Mouse (Mus musculus) limb, embryonic 14.5 days (tissue): ENCODE results near the gene Kbtbd13. TPM values are rescaled to one million over a fixed set of nuclear protein-coding genes. Genes with fewer than 3 reads are reported as not detected.

Experiments used
- ATAC-seq: fragments of 200-750 bp; cut with Nextera tagmentation; 2 replicates; pipeline ENCODE4 v1.8.0; 2017; ENCODE audit warnings: low read depth, moderate number of reproducible peaks, moderate TSS enrichment; ENCODE audit not compliant: low FRiP score
- DNase-seq: peaks from one replicate; pipeline ENCODE4 v3.0.0-alpha.2; 2015; ENCODE audit warnings: low spot score
- H3K27ac ChIP-seq: fragments of 300-500 bp; sonication (generic); replicated peaks from 2 replicates; pipeline ENCODE4 v1.5.1; 2014; ENCODE audit warnings: low read depth, mild to moderate bottlenecking, low read length, moderate library complexity, mixed read lengths
- H3K27me3 ChIP-seq: fragments of 300-500 bp; sonication (generic); 2 replicates; pipeline ENCODE4 v1.6.1; 2014; ENCODE audit warnings: low read length, mixed read lengths; ENCODE audit not compliant: control insufficient read depth, insufficient read depth
- H3K36me3 ChIP-seq: fragments of 300-500 bp; sonication (generic); 2 replicates; pipeline ENCODE4 v1.6.1; 2014; ENCODE audit warnings: mild to moderate bottlenecking, low read length, moderate library complexity, mixed read lengths; ENCODE audit not compliant: control insufficient read depth, insufficient read depth
- H3K4me1 ChIP-seq: fragments of 300-500 bp; sonication (generic); 2 replicates; pipeline ENCODE4 v1.6.1; 2014; ENCODE audit warnings: antibody characterized with exemption, low read length, mixed read lengths; ENCODE audit not compliant: control insufficient read depth, insufficient read depth
- H3K4me2 ChIP-seq: fragments of 300-500 bp; sonication (generic); replicated peaks from 2 replicates; pipeline ENCODE4 v1.6.1; 2014; ENCODE audit warnings: low read depth, mild to moderate bottlenecking, low read length, moderate library complexity; ENCODE audit not compliant: severe bottlenecking
- H3K4me3 ChIP-seq: fragments of 300-500 bp; sonication (generic); replicated peaks from 2 replicates; pipeline ENCODE4 v1.5.1; 2014; ENCODE audit warnings: low read length
- H3K9ac ChIP-seq: fragments of 300-500 bp; sonication (generic); 2 replicates; pipeline ENCODE4 v1.6.1; 2014; ENCODE audit warnings: mild to moderate bottlenecking, low read depth, low read length, moderate library complexity; ENCODE audit not compliant: severe bottlenecking
- H3K9me3 ChIP-seq: fragments of 300-500 bp; sonication (generic); 2 replicates; pipeline ENCODE4 v1.6.1; 2016; ENCODE audit warnings: low read length; ENCODE audit not compliant: control insufficient read depth
- POLR2A ChIP-seq: fragments of 200-500 bp; IDR thresholded peaks from 2 replicates; pipeline ENCODE4 v1.8.0; 2012; ENCODE audit warnings: inconsistent platforms, mild to moderate bottlenecking, moderate library complexity, borderline replicate concordance; ENCODE audit not compliant: insufficient read depth, insufficient read length; ENCODE audit errors: extremely low read depth
- WGBS: fragments of 180-500 bp; shearing (Covaris S2); extraction: QIAGEN DNeasy Blood & Tissue Kit; methylation state at CpG from one replicate; pipeline ENCODE4 v1.1.7; 2014; 5-methylcytosine and 5-hydroxymethylcytosine counted together
- polyA plus RNA-seq, 2 experiments: library from polyadenylated mRNA; depleted of rRNA in 1 of 2; stranded (reverse) in 1 of 2; unstranded in 1 of 2; fragments of >200 nt; fragmentation: Nextera tagmentation in 1 of 2; extraction: Ambion mirVana in 1 of 2; gene quantifications; 2 replicates each; pipeline versions ENCODE4 v1.2.1 to v1.2.3; 2012 to 2014

The Kbtbd13 gene
- polyA plus RNA-seq, 2 experiments, result 1.3 TPM

DNA sequence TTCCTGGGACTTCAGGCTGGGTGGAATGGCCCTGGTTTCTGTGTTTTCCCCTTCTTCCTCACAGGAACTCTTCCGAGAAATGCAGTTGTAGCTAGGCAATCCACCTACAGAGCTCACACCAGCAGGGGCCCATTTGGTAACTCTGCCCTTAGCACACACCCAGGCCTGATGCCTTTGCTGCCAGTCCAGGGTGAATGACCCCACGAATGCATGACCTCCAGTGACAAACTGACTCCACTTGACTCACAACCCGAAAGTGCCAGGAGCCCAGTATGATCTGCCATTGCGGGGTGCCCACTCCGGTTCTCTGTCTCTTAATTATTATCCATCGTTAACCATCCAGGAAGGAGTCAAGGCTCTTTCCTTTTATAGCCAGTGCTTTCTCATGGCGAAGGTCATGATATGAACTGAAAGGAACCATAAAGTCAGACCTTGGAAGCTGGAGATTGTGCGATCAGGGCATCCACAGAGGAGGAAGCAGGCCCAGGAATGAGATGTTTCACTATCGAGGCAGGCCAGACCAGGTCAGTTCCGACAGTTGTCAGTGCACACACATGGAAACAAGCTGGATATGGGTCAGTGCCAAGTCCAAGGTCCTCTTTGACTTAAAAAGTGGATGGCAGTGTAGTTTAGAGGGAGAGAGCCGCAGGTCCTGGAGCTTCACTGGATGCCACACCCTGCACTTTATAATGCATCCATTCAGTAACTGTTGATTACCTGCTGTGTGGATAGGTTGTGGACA, 31.5 kb upstream of the Kbtbd13 start, which contains the start of gene Slc51b:
TSS of gene Slc51b (minus strand) at position 196 of the 742 bp plus-strand sequence.
- H3K27ac ChIP-seq, result no peak within 1 kb of the TSS
- ATAC-seq (no peak), DNase-seq (no peak)
- no peaks in the 10 kb centered on the region for H3K36me3 ChIP-seq
- H3K4me1 ChIP-seq, result no peaks in the 10 kb centered on the region
- no peak within 1 kb of the TSS for H3K4me3 ChIP-seq
- TF ChIP-seq POLR2A, result no peak
- H3K27me3 ChIP-seq, result no peaks in the 10 kb centered on the region
- H3K9ac ChIP-seq, result no peak within 1 kb of the TSS
- WGBS, result 73% methylated on average over 11 of the region's 11 CpGs
- H3K9me3 ChIP-seq, result no peaks in the 10 kb centered on the region
- H3K4me2 ChIP-seq, result no peak within 1 kb of the TSS

DNA sequence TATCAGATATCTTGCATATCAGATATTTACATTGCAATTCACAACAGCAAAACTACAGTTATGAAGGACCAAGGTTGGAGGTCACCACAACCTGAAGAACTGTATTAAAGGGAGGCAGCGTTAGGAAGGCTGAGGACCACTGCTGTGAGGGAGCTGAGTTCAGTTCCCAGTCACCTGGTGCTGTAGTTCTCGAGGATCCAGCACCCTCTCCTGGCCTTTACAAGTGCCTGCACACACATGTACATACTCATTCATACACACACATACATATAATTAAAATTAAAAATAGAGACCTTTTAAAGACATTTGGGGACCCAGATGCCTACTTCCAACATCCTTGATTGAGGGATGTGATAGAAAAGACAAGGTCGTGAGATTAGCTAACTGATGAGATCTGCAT, 28.2 kb upstream of the Kbtbd13 start:
- H3K9me3 ChIP-seq, result no peaks in the 10 kb centered on the region
- 82% methylated on average over 3 of the region's 3 CpGs for WGBS

DNA sequence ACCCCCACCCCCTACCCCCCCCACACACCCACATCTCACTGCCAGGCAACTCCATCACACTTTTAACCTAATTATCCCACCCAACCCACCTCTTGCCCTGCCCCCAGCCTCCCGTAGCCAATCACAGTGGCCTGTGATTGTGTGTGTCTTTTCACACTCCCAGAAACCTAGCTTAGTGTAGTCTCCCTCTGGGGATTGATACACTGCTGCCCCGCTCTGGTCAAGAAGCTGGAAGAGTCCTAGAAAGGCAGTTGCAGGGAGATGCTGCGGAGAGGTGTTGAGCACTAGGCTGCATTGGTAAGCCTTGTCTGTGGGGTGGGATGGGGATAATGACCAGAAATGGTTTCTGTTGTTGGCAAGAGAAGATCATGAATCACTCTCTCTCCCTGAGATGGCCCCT, 26.3 kb upstream of the Kbtbd13 start:
- H3K4me3 ChIP-seq, result no peak overlapping the region
- no peaks in the 10 kb centered on the region for H3K27me3 ChIP-seq
- H3K9me3 ChIP-seq, result no peaks in the 10 kb centered on the region
- no peaks in the 10 kb centered on the region for H3K36me3 ChIP-seq
- H3K4me2 ChIP-seq, result no peak overlapping the region
- ATAC-seq (no peak), DNase-seq (no peak)
- H3K27ac ChIP-seq, result no peak overlapping the region
- no peak for TF ChIP-seq POLR2A
- H3K4me1 ChIP-seq, result no peaks in the 10 kb centered on the region
- WGBS, result 34% methylated on average over 3 of the region's 3 CpGs
- H3K9ac ChIP-seq, result no peak overlapping the region

More for the DNA sequence above, 28.2 kb upstream of the Kbtbd13 start:
- no peak overlapping the region for H3K4me3 ChIP-seq
- H3K27me3 ChIP-seq, result no peaks in the 10 kb centered on the region
- H3K36me3 ChIP-seq, result no peaks in the 10 kb centered on the region
- H3K27ac ChIP-seq, result no peak overlapping the region
- TF ChIP-seq POLR2A, result no peak
- no peaks in the 10 kb centered on the region for H3K4me1 ChIP-seq
- DNase-seq (no peak), ATAC-seq (no peak)
- H3K4me2 ChIP-seq, result no peak overlapping the region
- H3K9ac ChIP-seq, result no peak overlapping the region

DNA sequence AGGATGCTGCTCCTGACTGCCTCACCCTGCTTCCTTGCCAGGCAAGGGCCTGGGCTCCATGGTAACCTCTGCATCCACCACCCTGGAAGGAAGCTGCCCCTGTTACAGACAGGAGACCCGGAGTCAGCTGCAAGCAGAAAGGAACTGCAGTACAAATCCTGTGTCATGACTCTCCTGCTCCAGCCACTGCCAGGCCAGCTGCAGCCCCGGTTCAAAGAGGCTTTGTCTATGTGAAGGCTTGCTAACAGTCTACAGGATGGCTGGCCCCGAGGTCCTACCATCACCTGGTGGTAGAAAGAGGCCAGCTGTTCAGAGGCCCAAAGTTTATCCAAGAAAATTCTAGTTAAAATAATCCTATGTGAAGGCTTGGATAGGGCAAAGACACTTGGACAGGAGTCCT, 19.9 kb upstream of the Kbtbd13 start:
- Histone ChIP-seq H3K4me2 (no peak overlapping the region), H3K27ac (no peak overlapping the region), H3K27me3 (no peaks in the 10 kb centered on the region), H3K9me3 (no peaks in the 10 kb centered on the region), H3K4me1 (no peaks in the 10 kb centered on the region), H3K4me3 (no peak overlapping the region), H3K9ac (no peak overlapping the region), H3K36me3 (no peaks in the 10 kb centered on the region)
- DNase-seq (no peak), ATAC-seq (no peak)
- TF ChIP-seq POLR2A, result no peak
- 60% methylated on average over 3 of the region's 3 CpGs for WGBS

DNA sequence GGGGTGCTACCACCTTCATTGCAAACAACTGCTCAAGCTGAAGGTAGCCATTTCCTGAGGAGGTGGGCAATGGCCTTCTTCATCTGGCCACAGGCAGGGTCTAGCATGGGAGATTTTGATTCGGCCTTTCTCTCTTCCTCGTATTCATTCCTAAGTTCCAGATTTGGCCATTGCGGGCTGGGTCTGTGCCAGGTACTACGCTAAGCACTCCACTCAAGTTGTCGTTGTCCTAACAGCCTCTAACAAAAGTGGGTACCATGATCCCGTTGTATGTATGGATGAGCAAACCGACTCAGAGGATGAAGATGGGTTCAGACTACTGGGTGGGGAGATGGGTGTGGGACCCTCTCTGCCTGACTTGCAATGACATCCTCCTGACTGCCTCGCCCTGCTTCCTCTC, 18.9 kb upstream of the Kbtbd13 start:
- no peak for ATAC-seq
- Histone ChIP-seq H3K36me3 (no peaks in the 10 kb centered on the region), H3K4me1 (no peaks in the 10 kb centered on the region), H3K27ac (no peak overlapping the region), H3K9me3 (no peaks in the 10 kb centered on the region), H3K4me3 (no peak overlapping the region), H3K9ac (no peak overlapping the region), H3K4me2 (no peak overlapping the region), H3K27me3 (no peaks in the 10 kb centered on the region)
- WGBS, result 93% methylated on average over 8 of the region's 8 CpGs
- no peak for DNase-seq
- no peak for TF ChIP-seq POLR2A
